In the genomic region with DNA sequence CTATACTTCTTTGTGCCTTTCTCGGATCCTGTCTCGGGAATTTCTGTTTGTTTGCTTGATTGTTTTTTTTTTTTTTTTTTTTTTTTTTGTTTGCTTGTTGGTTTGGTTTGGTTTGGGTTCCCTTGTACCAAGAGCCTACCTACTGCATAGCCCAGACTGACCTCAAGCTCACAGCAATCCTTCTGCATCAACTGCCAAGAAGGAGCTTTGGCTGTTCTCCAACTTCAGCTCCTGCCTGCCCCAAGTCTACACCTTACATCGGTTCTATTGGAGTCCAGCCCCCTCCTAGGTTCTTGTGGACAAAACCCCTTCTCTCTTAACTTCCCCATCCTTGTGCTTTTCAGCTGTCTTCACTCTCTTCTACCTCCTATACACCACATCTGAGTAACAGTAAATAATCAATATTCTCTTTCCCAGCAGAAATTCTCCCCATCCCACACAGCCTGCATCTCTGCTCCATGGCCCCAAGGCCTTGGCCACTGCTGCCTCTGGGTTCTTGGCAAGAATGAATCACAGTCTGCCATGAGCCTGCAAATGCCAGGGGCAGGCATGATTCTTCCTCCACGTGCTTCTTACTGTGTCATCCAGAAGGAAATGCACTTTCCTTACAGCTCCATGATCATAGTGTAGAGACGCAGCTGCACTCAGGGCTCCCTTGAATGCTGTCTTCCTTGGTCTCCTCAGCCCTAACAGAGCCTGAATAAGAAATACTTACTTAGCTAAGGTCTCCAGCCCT, we compare ENCODE assay signal across 19 mouse cellular contexts. TPM values are rescaled to one million over a fixed set of nuclear protein-coding genes. Genes with fewer than 3 reads are reported as not detected.
DNase-seq lines count a peak whose midpoint lies in the region; ATAC-seq and TF ChIP-seq lines count a peak whose summit lies in the region.
"Had no signal": no experiment of that assay in that cellular context is flagged by ENCODE, and none has a peak within 500 bp of the region (broad histone marks: within the 10 kb centered on the region; RNA-seq: fewer than 3 reads in every experiment).

No protein-coding gene starts in this region.

- H3K27ac ChIP-seq in cerebellum, adult 2 months (ENCODE audit: insufficient read depth, low read length), result no peak overlapping the region; the same call in 1 of the 2 replicates
- H3K27ac ChIP-seq in embryonic fibroblast, embryonic 13.5 days (ENCODE audit: insufficient read depth, low read length), result peak overlapping the region; percentile 52
- H3K27ac ChIP-seq: liver, embryonic 14.5 days; neural tube, embryonic 13.5 days; stomach, embryonic 15.5 days had no signal

- no peaks in the 10 kb centered on the region for H3K27me3 ChIP-seq in cerebellum, adult 2 months (ENCODE audit: control insufficient read depth, insufficient read depth, low read length)
- H3K27me3 ChIP-seq: megakaryocyte, embryonic 14.5 days; neural tube, embryonic 13.5 days; stomach, embryonic 15.5 days had no signal

- no peak overlapping the region for H3K4me3 ChIP-seq in cerebellum, adult 2 months (replicated peaks; ENCODE audit: insufficient read depth, low read depth, low read length)
- no peak overlapping the region for H3K4me3 ChIP-seq in embryonic fibroblast, embryonic 13.5 days (ENCODE audit: insufficient read depth, low read length)
- H3K4me3 ChIP-seq: megakaryocyte, embryonic 14.5 days; neural tube, embryonic 13.5 days; stomach, embryonic 15.5 days had no signal

- peaks cover 12% of the 10 kb centered on the region; the same call in 1 of the 2 replicates for H3K4me1 ChIP-seq in cerebellum, adult 2 months (ENCODE audit: control insufficient read depth, insufficient read depth, low read length)
- H3K4me1 ChIP-seq in embryonic fibroblast, embryonic 13.5 days (ENCODE audit: control insufficient read depth, insufficient read depth, low read length), result peaks cover 7% of the 10 kb centered on the region; the same call in 1 of the 2 replicates
- H3K4me1 ChIP-seq: megakaryocyte, embryonic 14.5 days; stomach, embryonic 15.5 days had no signal

- TF ChIP-seq CTCF in cerebellum, adult 2 months (IDR thresholded peaks at IDR 0.05; ENCODE audit: borderline replicate concordance, insufficient read depth, low read depth, low read length), result no peak
- no peak for TF ChIP-seq CTCF in embryonic fibroblast, embryonic 13.5 days (IDR thresholded peaks at IDR 0.05; ENCODE audit: borderline replicate concordance, insufficient read depth, low read length)

- no peak for DNase-seq in frontal cortex, postnatal 10 days (ENCODE audit: low spot score in 2 of 2)
- DNase-seq in adrenal gland, adult 8-10 months, result peak; percentile 44
- peak; percentile 37 to 72 for DNase-seq in cerebellum, adult 2 months
- DNase-seq in gastrocnemius, adult 18-20 months (ENCODE audit: low spot score), result no peak
- DNase-seq in ovary, postnatal 36 days (ENCODE audit: low spot score), result no peak
- no peak for DNase-seq in layer of hippocampus, adult 9-11 months
- DNase-seq: embryo, embryonic 11 days; forebrain, postnatal 0 days; gastrocnemius, postnatal 14 days; heart, postnatal 36 days; kidney, postnatal 10 days; retina, postnatal 1 day had no signal

- WGBS in cerebellum, adult 2 months, result 39% methylated on average over 5 of the region's 5 CpGs

- ATAC-seq in frontal cortex, adult (ENCODE audit: low TSS enrichment), result peak; percentile 20
- ATAC-seq: forebrain, postnatal 0 days; lung, postnatal 0 days had no signal

- no peak for TF ChIP-seq POLR2A in cerebellum, adult 2 months (IDR thresholded peaks at IDR 0.05; ENCODE audit: borderline replicate concordance, insufficient read depth, low read length)
- TF ChIP-seq POLR2A in embryonic fibroblast, embryonic 13.5 days (IDR thresholded peaks at IDR 0.05; ENCODE audit: low read depth, low read length), result no peak

RNA-seq across cellular contexts. Expression of a gene that starts 18.5 kb away (rescaled TPM):
- 10 to 100 TPM in 3 of 4 experiments, 1 to 10 TPM in 1; 8.9 to 22.2 (median 13.6) TPM for total RNA-seq in adrenal gland, adult 8-10 months (2022)
- 183 and 192 TPM in 2 replicates for polyA plus RNA-seq in cerebellum, adult 2 months (2012; rRNA removed)
- 6.8 and 18.0 TPM in 2 replicates for polyA plus RNA-seq in embryonic fibroblast, embryonic 13.5 days (2011; ENCODE audit: insufficient read length, low read depth, missing spikeins)
- total RNA-seq in gastrocnemius, adult 18-20 months (2021), result under 1 TPM; 0.16 to 0.24 TPM

Comparison
In these comparisons a context has a peak if more than half of its experiments do, and no peak if none do; other contexts are left out.
1. DNase-seq: peak in adrenal gland, adult 8-10 months (single experiment) and cerebellum, adult 2 months (2 of 2); none in frontal cortex, postnatal 10 days (0 of 2), gastrocnemius, adult 18-20 months (single experiment), ovary, postnatal 36 days (single experiment) and layer of hippocampus, adult 9-11 months (single experiment).
2. RNA of a gene that starts 18.5 kb away (total RNA-seq): 8.9 to 22.2 TPM in adrenal gland, adult 8-10 months; 0.16 to 0.24 TPM in gastrocnemius, adult 18-20 months; every median in the first group is over 4 times any median in the second.